Mouse (Mus musculus): ENCODE results near the gene Prss2. TPM values are rescaled to one million over a fixed set of nuclear protein-coding genes. Genes with fewer than 3 reads are reported as not detected.
"Not testable (repeated sequence)": the region's sequence is repeated elsewhere in the genome, so short reads cannot be mapped to it uniquely, and the experiment has no call there.

Prss2 gene
- polyA plus RNA-seq, 1 experiment from 2014 or later = not detected

DNA sequence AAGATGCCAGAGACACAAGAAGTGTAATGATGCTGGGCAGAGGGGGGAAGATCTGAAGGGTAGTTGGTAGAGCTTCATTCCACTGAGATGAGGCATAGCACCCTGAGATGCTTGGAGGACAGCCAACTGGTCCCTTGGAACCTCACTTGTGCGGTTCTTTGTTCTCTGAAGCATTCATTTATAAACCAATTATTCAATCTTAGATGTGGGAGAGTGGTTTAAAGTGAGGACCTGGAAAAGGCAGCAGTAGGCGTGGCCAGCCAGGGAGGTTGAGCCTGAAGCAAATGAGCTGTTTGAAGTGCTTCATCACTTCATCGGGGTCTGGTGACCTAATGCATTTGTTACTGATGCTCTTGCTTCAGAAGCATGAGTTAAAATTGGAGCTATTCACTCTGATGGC is 37.7 kb downstream of the Prss2 start:
- Histone ChIP-seq H3K4me1 (ENCODE audit: control insufficient read depth, insufficient read depth, low read length) (no peaks in the 10 kb centered on the region), H3K27ac (replicated peaks; ENCODE audit: low read depth, low read length) (no peak overlapping the region), H3K4me3 (ENCODE audit: low read depth, low read length) (no peak overlapping the region), H3K9me3 (ENCODE audit: control insufficient read depth, low read length) (no peaks in the 10 kb centered on the region), H3K9ac (ENCODE audit: low read depth, low read length) (no peak overlapping the region), H3K4me2 (ENCODE audit: low read depth, low read length) (no peak overlapping the region), H3K27me3 (replicated peaks; ENCODE audit: control insufficient read depth, insufficient read depth, low read length) (no peaks in the 10 kb centered on the region), H3K36me3 (ENCODE audit: control insufficient read depth, insufficient read depth, low read length) (no peaks in the 10 kb centered on the region)
- ATAC-seq (ENCODE audit: low read depth) = no peak
- 64% methylated on average over 3 of the region's 3 CpGs for WGBS
- peak; percentile 38 for DNase-seq (ENCODE audit: low spot score)

DNA sequence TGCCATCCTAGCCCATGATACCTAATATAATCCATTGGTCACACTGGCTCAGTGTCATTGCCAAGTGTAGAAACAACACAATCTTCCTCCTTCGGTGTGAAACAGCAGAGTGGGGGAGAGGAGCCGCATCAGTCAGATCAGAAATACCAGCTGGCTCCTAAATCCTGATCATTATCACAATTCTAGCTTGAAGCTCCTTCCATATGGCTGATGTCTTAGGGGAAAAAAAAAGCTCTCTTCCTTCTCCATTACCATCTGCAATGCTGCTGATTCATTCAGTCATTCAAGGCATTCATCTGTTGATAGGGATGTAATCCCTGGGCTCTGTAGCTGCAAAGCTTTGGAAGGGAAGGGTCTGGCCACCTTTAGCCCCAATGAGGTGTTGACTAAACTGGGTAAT is 38.7 kb downstream of the Prss2 start:
- H3K36me3 ChIP-seq (ENCODE audit: control insufficient read depth, insufficient read depth, low read length) = no peaks in the 10 kb centered on the region
- WGBS = 89% methylated on average over 2 of the region's 2 CpGs

DNA sequence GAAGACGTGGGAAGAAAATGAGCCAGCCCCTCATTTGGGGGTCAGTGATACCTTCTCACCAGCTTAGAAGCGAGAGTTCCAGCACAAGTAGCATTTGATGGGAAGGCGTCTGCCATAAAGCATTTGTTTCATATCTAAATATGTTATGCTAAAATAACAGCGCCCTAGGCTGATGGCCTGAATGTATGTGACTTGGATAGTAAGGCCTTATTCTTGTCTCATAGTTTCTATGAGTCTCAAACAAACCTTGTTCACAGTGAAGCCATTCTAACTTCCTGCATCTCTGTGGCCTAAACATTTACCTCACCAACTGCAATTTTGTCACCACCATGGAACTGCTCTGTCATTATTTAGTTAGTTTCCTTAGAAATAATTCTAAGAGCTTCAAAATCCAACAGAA is 41.0 kb downstream of the Prss2 start:
- Histone ChIP-seq H3K4me2 (ENCODE audit: low read depth, low read length) (peak overlapping the region; percentile 44), H3K4me3 (ENCODE audit: low read depth, low read length) (peak overlapping the region; percentile 28), H3K27me3 (replicated peaks; ENCODE audit: control insufficient read depth, insufficient read depth, low read length) (no peaks in the 10 kb centered on the region), H3K9ac (ENCODE audit: low read depth, low read length) (no peak overlapping the region; the same call in 1 of the 2 replicates), H3K27ac (replicated peaks; ENCODE audit: low read depth, low read length) (no peak overlapping the region), H3K9me3 (ENCODE audit: control insufficient read depth, low read length) (no peaks in the 10 kb centered on the region), H3K36me3 (ENCODE audit: control insufficient read depth, insufficient read depth, low read length) (no peaks in the 10 kb centered on the region), H3K4me1 (ENCODE audit: control insufficient read depth, insufficient read depth, low read length) (no peaks in the 10 kb centered on the region)
- DNase-seq (ENCODE audit: low spot score) = no peak
- 86% methylated on average over 4 of the region's 4 CpGs for WGBS
- ATAC-seq (ENCODE audit: low read depth) = no peak

More for the DNA sequence above, 38.7 kb downstream of the Prss2 start:
- H3K4me1 ChIP-seq (ENCODE audit: control insufficient read depth, insufficient read depth, low read length) = no peaks in the 10 kb centered on the region
- H3K27ac ChIP-seq (replicated peaks; ENCODE audit: low read depth, low read length) = no peak overlapping the region
- H3K27me3 ChIP-seq (replicated peaks; ENCODE audit: control insufficient read depth, insufficient read depth, low read length) = no peaks in the 10 kb centered on the region
- no peak overlapping the region for H3K9ac ChIP-seq (ENCODE audit: low read depth, low read length)
- H3K4me3 ChIP-seq (ENCODE audit: low read depth, low read length) = no peak overlapping the region
- no peaks in the 10 kb centered on the region for H3K9me3 ChIP-seq (ENCODE audit: control insufficient read depth, low read length)
- ATAC-seq (ENCODE audit: low read depth) (no peak), DNase-seq (ENCODE audit: low spot score) (no peak)
- H3K4me2 ChIP-seq (ENCODE audit: low read depth, low read length) = no peak overlapping the region

DNA sequence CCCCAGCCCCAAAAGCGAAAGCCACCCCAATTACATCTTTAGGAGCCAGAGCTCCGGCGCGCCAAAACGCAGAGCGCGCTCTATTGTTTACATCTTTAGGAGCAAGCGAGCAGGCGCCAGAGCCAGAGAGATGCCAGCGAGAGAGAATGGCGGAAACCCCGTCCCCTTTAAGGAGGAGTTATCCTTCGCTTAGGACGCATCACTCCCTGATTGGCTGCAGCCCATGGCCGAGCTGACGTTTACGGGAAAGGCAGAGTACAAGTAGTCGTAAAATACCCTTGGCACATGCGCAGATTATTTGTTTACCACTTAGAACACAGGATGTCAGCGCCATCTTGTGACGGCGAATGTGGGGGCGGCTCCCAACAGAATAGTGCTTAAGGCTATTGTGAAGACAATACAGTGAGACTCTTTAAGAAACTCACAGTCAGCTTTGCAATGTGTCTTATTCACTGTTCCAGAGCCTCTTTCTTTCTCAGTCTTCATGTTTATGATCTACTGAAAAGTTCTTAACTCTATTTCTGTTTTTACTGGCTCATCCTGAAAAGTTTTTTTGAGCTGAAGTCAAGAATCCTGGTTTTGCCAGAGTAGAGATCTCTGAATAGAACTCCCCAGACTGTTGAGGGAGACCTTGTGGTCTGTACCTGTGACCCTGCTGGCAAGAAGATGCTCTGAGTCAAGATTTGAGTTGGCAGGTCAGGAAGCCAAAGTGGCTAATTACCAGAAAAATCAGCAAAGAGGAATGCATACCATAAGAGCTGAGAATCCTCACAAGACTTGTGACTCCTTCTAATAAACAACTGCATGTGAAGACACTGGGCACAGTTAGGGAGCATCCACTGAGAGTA is 41.7 kb downstream of the Prss2 start:
- H3K9ac ChIP-seq (ENCODE audit: low read depth, low read length); H3K4me1 ChIP-seq (ENCODE audit: control insufficient read depth, insufficient read depth, low read length); H3K36me3 ChIP-seq (ENCODE audit: control insufficient read depth, insufficient read depth, low read length); H3K9me3 ChIP-seq (ENCODE audit: control insufficient read depth, low read length); H3K27me3 ChIP-seq (replicated peaks; ENCODE audit: control insufficient read depth, insufficient read depth, low read length): not testable (repeated sequence)
- ATAC-seq (ENCODE audit: low read depth) = peak; percentile 50; the same call in 1 of the 2 replicates
- 43% methylated on average over 4 of the region's 23 CpGs for WGBS
- H3K4me3 ChIP-seq (ENCODE audit: low read depth, low read length) = peak overlapping the region; percentile 28
- H3K27ac ChIP-seq (replicated peaks; ENCODE audit: low read depth, low read length) = peak overlapping the region; percentile 39; the same call in 1 of the 2 replicates
- DNase-seq (ENCODE audit: low spot score) = peak; percentile 30
- H3K4me2 ChIP-seq (ENCODE audit: low read depth, low read length) = peak overlapping the region; percentile 44

DNA sequence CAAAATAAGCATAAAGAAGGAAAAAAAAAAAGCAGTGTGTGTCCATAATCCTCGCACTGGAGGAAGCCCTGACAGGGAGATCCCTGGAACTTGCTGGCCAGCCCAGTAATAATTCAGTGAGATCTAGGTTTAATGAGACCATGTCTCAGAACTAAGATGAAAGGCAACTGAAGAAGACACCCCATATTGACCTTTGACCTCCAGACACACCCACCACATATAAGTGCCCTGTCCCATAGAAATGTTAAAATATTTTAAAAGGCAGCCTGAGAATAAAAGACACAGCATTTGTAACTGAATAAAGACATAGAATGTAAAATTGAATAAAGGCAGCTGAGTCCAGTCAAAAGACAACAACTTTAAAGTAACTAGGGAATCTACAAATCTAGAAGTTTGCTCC is 43.7 kb downstream of the Prss2 start:
- WGBS = 76% methylated on average over 1 of the region's 1 CpGs
- no peak overlapping the region for H3K4me2 ChIP-seq (ENCODE audit: low read depth, low read length)
- H3K27ac ChIP-seq (replicated peaks; ENCODE audit: low read depth, low read length) = no peak overlapping the region

DNA sequence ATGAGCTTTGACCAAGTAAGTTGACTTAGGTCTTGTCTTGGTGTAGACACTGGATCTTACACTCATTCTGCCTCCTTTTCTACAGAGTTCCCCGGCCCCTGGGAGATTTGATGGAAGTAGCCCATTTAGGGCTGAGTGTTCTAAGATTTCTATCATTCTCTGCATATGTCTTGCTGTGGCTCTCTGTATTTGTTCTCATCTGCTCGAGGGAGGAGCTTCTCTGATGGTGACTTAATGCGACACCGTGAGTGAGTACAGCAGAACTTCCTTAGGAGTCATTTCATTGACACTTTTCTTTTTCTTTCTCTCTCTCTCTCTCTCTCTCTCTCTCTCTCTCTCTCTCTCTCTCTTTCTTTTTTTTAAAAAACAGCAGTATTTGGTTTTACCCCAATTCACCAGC is 45.4 kb downstream of the Prss2 start:
- DNase-seq (ENCODE audit: low spot score) = no peak
- H3K9me3 ChIP-seq (ENCODE audit: control insufficient read depth, low read length) = no peaks in the 10 kb centered on the region
- H3K36me3 ChIP-seq (ENCODE audit: control insufficient read depth, insufficient read depth, low read length) = no peaks in the 10 kb centered on the region
- no peak overlapping the region for H3K27ac ChIP-seq (replicated peaks; ENCODE audit: low read depth, low read length)
- WGBS = 85% methylated on average over 4 of the region's 4 CpGs
- no peaks in the 10 kb centered on the region for H3K27me3 ChIP-seq (replicated peaks; ENCODE audit: control insufficient read depth, insufficient read depth, low read length)
- no peaks in the 10 kb centered on the region for H3K4me1 ChIP-seq (ENCODE audit: control insufficient read depth, insufficient read depth, low read length)
- no peak for ATAC-seq (ENCODE audit: low read depth)
- H3K9ac ChIP-seq (ENCODE audit: low read depth, low read length) = no peak overlapping the region
- H3K4me2 ChIP-seq (ENCODE audit: low read depth, low read length) = no peak overlapping the region
- H3K4me3 ChIP-seq (ENCODE audit: low read depth, low read length) = no peak overlapping the region

More for the DNA sequence above, 43.7 kb downstream of the Prss2 start:
- no peaks in the 10 kb centered on the region for H3K27me3 ChIP-seq (replicated peaks; ENCODE audit: control insufficient read depth, insufficient read depth, low read length)
- H3K9me3 ChIP-seq (ENCODE audit: control insufficient read depth, low read length) = no peaks in the 10 kb centered on the region
- DNase-seq (ENCODE audit: low spot score) = no peak
- no peak overlapping the region for H3K9ac ChIP-seq (ENCODE audit: low read depth, low read length)
- no peak overlapping the region for H3K4me3 ChIP-seq (ENCODE audit: low read depth, low read length)
- H3K4me1 ChIP-seq (ENCODE audit: control insufficient read depth, insufficient read depth, low read length) = no peaks in the 10 kb centered on the region
- ATAC-seq (ENCODE audit: low read depth) = no peak
- no peaks in the 10 kb centered on the region for H3K36me3 ChIP-seq (ENCODE audit: control insufficient read depth, insufficient read depth, low read length)

DNA sequence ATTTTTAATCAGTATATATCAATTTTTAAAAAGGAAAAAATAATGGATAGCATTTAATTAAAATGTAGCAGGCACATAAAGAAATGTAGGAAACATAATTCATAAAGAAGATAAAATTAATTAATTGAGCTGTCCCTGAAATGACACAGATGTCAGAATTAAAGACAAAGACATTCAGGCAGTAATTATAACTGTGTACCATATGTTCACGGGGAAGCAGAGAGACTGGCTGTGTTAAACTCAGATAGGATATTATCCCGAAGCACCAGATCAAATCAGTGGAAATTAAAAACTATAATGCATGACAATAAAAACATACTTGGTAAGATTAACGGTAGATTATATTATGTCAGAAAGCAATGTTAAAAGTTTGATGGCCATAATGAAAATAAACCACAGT is 47.5 kb downstream of the Prss2 start:
- H3K36me3 ChIP-seq (ENCODE audit: control insufficient read depth, insufficient read depth, low read length) = no peaks in the 10 kb centered on the region
- H3K4me2 ChIP-seq (ENCODE audit: low read depth, low read length) = no peak overlapping the region
- no peak overlapping the region for H3K9ac ChIP-seq (ENCODE audit: low read depth, low read length)
- H3K9me3 ChIP-seq (ENCODE audit: control insufficient read depth, low read length) = no peaks in the 10 kb centered on the region
- no peak overlapping the region for H3K4me3 ChIP-seq (ENCODE audit: low read depth, low read length)
- no peaks in the 10 kb centered on the region for H3K4me1 ChIP-seq (ENCODE audit: control insufficient read depth, insufficient read depth, low read length)
- no peak for DNase-seq (ENCODE audit: low spot score)
- no peak for ATAC-seq (ENCODE audit: low read depth)
- 71% methylated on average over 3 of the region's 3 CpGs for WGBS
- no peak overlapping the region for H3K27ac ChIP-seq (replicated peaks; ENCODE audit: low read depth, low read length)
- H3K27me3 ChIP-seq (replicated peaks; ENCODE audit: control insufficient read depth, insufficient read depth, low read length) = no peaks in the 10 kb centered on the region
